Mouse (Mus musculus) liver, adult 2 months (tissue): Measurements from ENCODE around the gene Sacs.

Experiments used
- CTCF ChIP-seq: fragments of 200-500 bp; IDR thresholded peaks from 2 replicates; pipeline ENCODE4 v1.5.1; 2011; ENCODE audit warnings: low read depth, low read length, control low read depth
- POLR2A ChIP-seq: fragments of 200-500 bp; IDR thresholded peaks from 2 replicates; pipeline ENCODE4 v1.6.1; 2011; ENCODE audit warnings: low read length, control low read depth; ENCODE audit not compliant: insufficient read depth; ENCODE audit errors: extremely low read depth

DNA sequence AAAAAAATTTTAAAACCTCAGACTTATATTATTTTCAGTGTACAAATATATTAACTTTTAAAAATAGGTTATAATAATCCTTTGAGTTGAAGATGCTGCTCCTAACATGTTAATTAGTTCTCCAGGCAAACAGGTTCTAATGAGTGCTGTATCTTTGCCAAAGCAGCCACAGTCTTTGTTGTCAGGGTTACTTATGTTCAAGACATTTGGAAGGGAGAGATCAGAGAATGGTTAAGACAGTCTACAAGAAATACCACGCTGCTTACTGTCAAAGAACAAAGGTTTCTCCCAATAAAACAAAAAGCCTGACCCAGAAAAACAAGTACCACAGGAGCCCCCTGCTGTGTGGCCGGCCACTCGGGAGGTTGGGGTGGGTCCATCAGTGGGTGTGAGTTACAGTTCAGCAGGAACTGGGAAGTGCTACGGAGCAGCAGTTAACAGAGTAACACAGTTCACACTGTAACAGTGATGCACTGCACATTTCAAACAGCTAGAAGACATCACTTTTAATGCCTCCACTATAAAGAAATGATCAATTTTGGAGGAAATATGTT lies 98.9 kb downstream of the Sacs start:
- TF ChIP-seq CTCF = no peak
- TF ChIP-seq POLR2A = no peak
